Mouse (Mus musculus) ES-E14 (cell line): ENCODE results near the gene Fam173a. TPM values are rescaled to one million over a fixed set of nuclear protein-coding genes. Genes with fewer than 3 reads are reported as not detected.
A peak's percentile ranks its signal among the peaks of the same experiment; 100 is the strongest.

Experiments
- DNase-seq: peaks from one replicate; pipeline ENCODE4 v3.0.0-alpha.2; 2013; ENCODE audit warnings: low read depth, low spot score
- H3K27ac ChIP-seq: 2 replicates; pipeline ENCODE4 v1.5.1; 2012; ENCODE audit warnings: low read depth, mild to moderate bottlenecking, low read length, moderate library complexity, mixed read lengths; ENCODE audit not compliant: poor library complexity, insufficient read depth, severe bottlenecking
- H3K36me3 ChIP-seq: 2 replicates; pipeline ENCODE4 v1.6.1; 2012; ENCODE audit warnings: mild to moderate bottlenecking, low read length, moderate library complexity, mixed read lengths; ENCODE audit not compliant: control insufficient read depth, poor library complexity, insufficient read depth, severe bottlenecking
- H3K4me1 ChIP-seq, 2 experiments: fragments of 150-350 bp in 1 of 2; sonication (generic) in 1 of 2; 2 replicates each; pipeline ENCODE4 v1.6.1; 2012; ENCODE audit warnings: low read length in 2 of 2, mild to moderate bottlenecking in 1 of 2, mixed read lengths in 1 of 2; ENCODE audit not compliant: control insufficient read depth in 2 of 2, insufficient read depth in 2 of 2, poor library complexity in 1 of 2
- H3K4me3 ChIP-seq, 2 experiments: fragments of 150-350 bp in 1 of 2; sonication (generic) in 1 of 2; 2 replicates each; pipeline ENCODE4 v1.5.1; 2012; ENCODE audit warnings: low read length in 2 of 2, low read depth in 1 of 2, mild to moderate bottlenecking in 1 of 2, mixed read lengths in 1 of 2; ENCODE audit not compliant: insufficient read depth in 1 of 2, poor library complexity in 1 of 2, severe bottlenecking in 1 of 2
- H3K9ac ChIP-seq: 2 replicates; pipeline ENCODE4 v1.6.1; 2012; ENCODE audit warnings: low read depth, mild to moderate bottlenecking, low read length, mixed read lengths; ENCODE audit not compliant: poor library complexity, insufficient read depth, severe bottlenecking
- H3K9me3 ChIP-seq: fragments of 150-350 bp; sonication (generic); 2 replicates; pipeline ENCODE4 v1.6.1; 2012; ENCODE audit warnings: low read depth, mild to moderate bottlenecking, low read length; ENCODE audit not compliant: control insufficient read depth, insufficient read depth
- CHD2 ChIP-seq: IDR thresholded peaks from 2 replicates; pipeline ENCODE4 v1.6.1; 2014; ENCODE audit warnings: mild to moderate bottlenecking, low read depth, low read length, inconsistent platforms
- HCFC1 ChIP-seq: IDR thresholded peaks from 2 replicates; pipeline ENCODE4 v1.6.1; 2012; ENCODE audit warnings: low read length, inconsistent platforms, borderline replicate concordance; ENCODE audit not compliant: insufficient read depth
- MAFK ChIP-seq: IDR thresholded peaks from 2 replicates; pipeline ENCODE4 v1.6.1; 2014; ENCODE audit warnings: mild to moderate bottlenecking, low read depth, low read length, inconsistent platforms; ENCODE audit not compliant: insufficient read depth
- ZC3H11A ChIP-seq: IDR thresholded peaks from 2 replicates; pipeline ENCODE4 v1.6.1; 2012; ENCODE audit warnings: low read depth, mild to moderate bottlenecking, inconsistent platforms, low read length, borderline replicate concordance
- ZNF384 ChIP-seq: IDR thresholded peaks from 2 replicates; pipeline ENCODE4 v1.6.1; 2012; ENCODE audit warnings: low read depth, low read length, inconsistent platforms
- in situ Hi-C, 2 experiments: fragments of 600-800 bp; cut with MboI; formaldehyde crosslinking; loops; one replicate each; pipeline ENCODE4 v1.15.1; 2025; ENCODE audit warnings: low sequenced_read_pairs in 2 of 2, inconsistent platforms in 1 of 2; ENCODE audit not compliant: unreplicated experiment in 2 of 2
- total RNA-seq: library from RNA; depleted of rRNA; stranded (reverse); fragments of 300-350 nt; gene quantifications from 2 replicates; pipeline ENCODE4 v1.2.3, GENCODE M21; 2012

The Fam173a gene
- total RNA-seq, 1 experiment, result 32.8 TPM

DNA sequence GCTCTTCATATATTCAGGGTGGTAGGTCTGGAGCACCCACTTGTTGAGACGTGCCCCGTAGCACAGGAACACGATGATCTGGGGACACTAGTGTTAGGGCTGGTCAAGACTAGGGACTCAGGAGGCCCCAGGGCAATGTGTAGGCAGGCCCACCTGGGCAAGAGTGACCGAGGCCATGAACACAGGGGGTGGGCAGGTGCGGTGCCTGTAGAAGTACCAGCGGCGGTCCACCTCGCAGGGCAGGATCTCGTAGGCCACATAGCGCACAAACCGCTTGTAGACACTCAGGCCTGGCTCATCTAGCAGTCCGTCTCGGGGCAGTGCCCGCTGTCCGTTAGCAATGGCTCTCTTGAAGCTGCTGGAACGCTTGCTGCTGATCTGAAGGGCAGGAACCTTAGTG, 43.1 kb upstream of the Fam173a start:
- in situ Hi-C loops, result no loop called here
- Histone ChIP-seq H3K4me1 (peaks cover 2 to 26% of the 10 kb centered on the region in 2 experiments; a peak in 1 of 4 replicates), H3K36me3 (peaks cover 51% of the 10 kb centered on the region), H3K27ac (no peak overlapping the region), H3K4me3 (no peak overlapping the region), H3K9ac (no peak overlapping the region), H3K9me3 (no peaks in the 10 kb centered on the region)
- DNase-seq, result no peak
- TF ChIP-seq MAFK (no peak), HCFC1 (no peak), ZC3H11A (no peak), CHD2 (no peak), ZNF384 (no peak)

GRCm38 (mm10) chr17:25835301-25835700, 42.6 kb upstream of the Fam173a start:
- Histone ChIP-seq H3K36me3 (peaks cover 51% of the 10 kb centered on the region), H3K4me3 (no peak overlapping the region)

GRCm38 (mm10) chr17:25834595-25835222, 42.0 kb upstream of the Fam173a start:
- Histone ChIP-seq H3K36me3 (peaks cover 50% of the 10 kb centered on the region), H3K27ac (no peak overlapping the region)
- in situ Hi-C loops, result no loop called here

More at GRCm38 (mm10) chr17:25835301-25835700, 42.6 kb upstream of the Fam173a start:
- H3K9ac ChIP-seq, result no peak overlapping the region
- H3K27ac ChIP-seq, result no peak overlapping the region
- H3K9me3 ChIP-seq, result no peaks in the 10 kb centered on the region
- DNase-seq, result no peak
- in situ Hi-C loops, result no loop called here
- peaks cover 2 to 26% of the 10 kb centered on the region in 2 experiments; a peak in 1 of 4 replicates for H3K4me1 ChIP-seq
- no peak for TF ChIP-seq CHD2
- TF ChIP-seq HCFC1, result no peak
- no peak for TF ChIP-seq ZNF384
- no peak for TF ChIP-seq MAFK
- no peak for TF ChIP-seq ZC3H11A

GRCm38 (mm10) chr17:25833961-25834594, 41.4 kb upstream of the Fam173a start:
- H3K4me3 ChIP-seq, result peak overlapping the region; percentile 83 to 97
- DNase-seq, result no peak
- in situ Hi-C loops, result no loop called here
- TF ChIP-seq ZC3H11A (no peak), MAFK (no peak)
- H3K9me3 ChIP-seq, result no peaks in the 10 kb centered on the region
- peaks cover 46% of the 10 kb centered on the region for H3K36me3 ChIP-seq
- H3K4me1 ChIP-seq, result peaks cover 2 to 26% of the 10 kb centered on the region in 2 experiments; a peak in 1 of 4 replicates
- peak overlapping the region; percentile 91 for H3K9ac ChIP-seq
- no peak overlapping the region for H3K27ac ChIP-seq

More at GRCm38 (mm10) chr17:25834595-25835222, 42.0 kb upstream of the Fam173a start:
- Histone ChIP-seq H3K4me3 (no peak overlapping the region), H3K4me1 (peaks cover 2 to 26% of the 10 kb centered on the region in 2 experiments; a peak in 1 of 4 replicates), H3K9me3 (no peaks in the 10 kb centered on the region), H3K9ac (no peak overlapping the region)
- no peak for DNase-seq
- TF ChIP-seq ZC3H11A (no peak), HCFC1 (no peak), CHD2 (no peak), ZNF384 (no peak), MAFK (no peak)

DNA sequence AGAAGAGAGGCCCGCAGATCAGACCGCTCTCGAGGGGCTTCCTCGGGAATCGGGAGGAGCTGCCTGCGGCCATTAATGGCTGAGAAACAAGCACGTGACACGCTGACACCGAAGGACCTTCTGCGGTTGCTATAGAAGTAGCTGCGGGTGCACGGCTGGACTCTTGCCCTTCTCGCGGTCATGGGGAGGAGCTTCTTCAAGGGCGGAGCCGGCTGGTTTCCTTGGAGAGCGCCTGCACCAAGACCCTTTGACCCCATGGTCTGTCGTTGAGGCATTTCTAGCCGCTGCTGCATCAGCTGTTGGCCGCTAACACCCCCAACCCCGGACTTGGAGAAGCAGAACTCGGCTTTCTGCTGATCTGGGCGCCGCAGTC, 40.6 kb upstream of the Fam173a start, which contains the start of gene Stub1:
Stub1 (minus strand) TSS at position 114 of the 373 bp plus-strand sequence.
- peaks cover 42% of the 10 kb centered on the region for H3K36me3 ChIP-seq

More for the DNA sequence above, 40.6 kb upstream of the Fam173a start, which contains the start of gene Stub1:
- H3K27ac ChIP-seq, result peak within 1 kb of the TSS; percentile 86
- DNase-seq, result peak; percentile 80
- H3K4me1 ChIP-seq, result peaks cover 2 to 29% of the 10 kb centered on the region in 2 experiments; a peak in 1 of 4 replicates
- H3K9ac ChIP-seq, result peak within 1 kb of the TSS; percentile 97
- no peaks in the 10 kb centered on the region for H3K9me3 ChIP-seq
- peak within 1 kb of the TSS; percentile 96 to 97 for H3K4me3 ChIP-seq
- TF ChIP-seq ZC3H11A (no peak), MAFK (no peak), CHD2 (no peak), HCFC1 (no peak), ZNF384 (no peak)
- in situ Hi-C loops, result no loop called here
